Mouse (Mus musculus) embryonic fibroblast, embryonic 13.5 days (primary cell): ENCODE measurements around the gene Prep.
"Not testable (repeated sequence)": the region's sequence is repeated elsewhere in the genome, so short reads cannot be mapped to it uniquely, and the experiment has no call there.

Experiments
- CTCF ChIP-seq: IDR thresholded peaks from 2 replicates; pipeline ENCODE4 v1.5.1; 2011; ENCODE audit warnings: mild to moderate bottlenecking, control low read depth, low read length, moderate library complexity, borderline replicate concordance; ENCODE audit not compliant: insufficient read depth
- POLR2A ChIP-seq: IDR thresholded peaks from 2 replicates; pipeline ENCODE4 v1.6.1; 2011; ENCODE audit warnings: low read depth, mild to moderate bottlenecking, control low read depth, low read length, moderate library complexity

DNA sequence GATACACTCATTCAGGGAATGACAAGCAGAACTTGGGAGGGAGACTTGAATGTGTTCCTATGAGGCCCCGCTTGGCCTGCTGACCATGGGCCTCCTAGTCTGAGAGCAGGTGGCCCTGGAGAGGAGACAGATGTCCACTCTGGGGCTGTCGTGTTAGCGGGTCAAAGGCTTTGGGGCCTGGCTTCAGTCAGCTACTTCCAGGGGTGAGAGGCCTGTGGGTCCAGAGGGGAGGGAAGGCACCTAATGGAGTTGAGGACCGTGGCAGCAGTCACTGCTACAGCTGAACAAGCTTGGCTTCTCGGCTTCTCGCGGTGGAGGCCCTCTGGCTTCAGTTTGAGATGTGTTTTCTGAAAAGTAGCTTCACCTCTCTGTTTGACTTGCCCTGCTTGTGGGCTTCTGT lies 17.0 kb downstream of the Prep start:
- not testable (repeated sequence) for TF ChIP-seq CTCF, POLR2A
